Mouse (Mus musculus) heart, embryonic 16.5 days (tissue): Measurements from ENCODE around the gene Tcf7. TPM values are rescaled to one million over a fixed set of nuclear protein-coding genes. Genes with fewer than 3 reads are reported as not detected.
A peak's percentile ranks its signal among the peaks of the same experiment; 100 is the strongest.

ENCODE experiments used
- ATAC-seq: fragments of 200-750 bp; cut with Nextera tagmentation; replicated peaks from 2 replicates; pipeline ENCODE4 v1.8.0; 2017; ENCODE audit warnings: moderate number of reproducible peaks; ENCODE audit not compliant: insufficient read depth, low FRiP score; ENCODE audit errors: extremely low read depth
- H3K27ac ChIP-seq: fragments of 300-500 bp; sonication (generic); 2 replicates; pipeline ENCODE4 v1.5.1; 2014; ENCODE audit warnings: mild to moderate bottlenecking, low read length, control low read depth, moderate library complexity
- H3K27me3 ChIP-seq: fragments of 300-500 bp; sonication (generic); 2 replicates; pipeline ENCODE4 v1.6.1; 2014; ENCODE audit warnings: low read length, mixed read lengths; ENCODE audit not compliant: control insufficient read depth, insufficient read depth
- H3K36me3 ChIP-seq: fragments of 300-500 bp; sonication (generic); 2 replicates; pipeline ENCODE4 v1.6.1; 2014; ENCODE audit not compliant: control insufficient read depth, insufficient read depth
- H3K4me1 ChIP-seq: fragments of 300-500 bp; sonication (generic); 2 replicates; pipeline ENCODE4 v1.6.1; 2014; ENCODE audit warnings: low read length, mixed read lengths; ENCODE audit not compliant: control insufficient read depth, insufficient read depth
- H3K4me2 ChIP-seq: fragments of 300-500 bp; sonication (generic); 2 replicates; pipeline ENCODE4 v1.6.1; 2014; ENCODE audit warnings: low read depth, mild to moderate bottlenecking, control low read depth, low read length
- H3K4me3 ChIP-seq: fragments of 300-500 bp; sonication (generic); 2 replicates; pipeline ENCODE4 v1.5.1; 2014; ENCODE audit warnings: mild to moderate bottlenecking, control low read depth, low read length
- H3K9ac ChIP-seq: fragments of 300-500 bp; sonication (generic); 2 replicates; pipeline ENCODE4 v1.6.1; 2014; ENCODE audit warnings: low read length, control low read depth
- H3K9me3 ChIP-seq: fragments of 300-500 bp; sonication (generic); replicated peaks from 2 replicates; pipeline ENCODE4 v1.6.1; 2016; ENCODE audit warnings: low read length; ENCODE audit not compliant: control insufficient read depth
- WGBS: fragments of 180-500 bp; shearing (Covaris S2); extraction: QIAGEN DNeasy Blood & Tissue Kit; methylation state at CpG from one replicate; pipeline ENCODE4 v1.1.7; 2014; 5-methylcytosine and 5-hydroxymethylcytosine counted together
- polyA plus RNA-seq: library from polyadenylated mRNA; unstranded; fragments of >200 nt; fragmentation: Nextera tagmentation; extraction: Ambion mirVana; gene quantifications from 2 replicates; pipeline ENCODE4 v1.2.1, GENCODE M21; 2015

Tcf7 gene
- polyA plus RNA-seq, 1 experiment from 2014 or later: 65.0 TPM

DNA sequence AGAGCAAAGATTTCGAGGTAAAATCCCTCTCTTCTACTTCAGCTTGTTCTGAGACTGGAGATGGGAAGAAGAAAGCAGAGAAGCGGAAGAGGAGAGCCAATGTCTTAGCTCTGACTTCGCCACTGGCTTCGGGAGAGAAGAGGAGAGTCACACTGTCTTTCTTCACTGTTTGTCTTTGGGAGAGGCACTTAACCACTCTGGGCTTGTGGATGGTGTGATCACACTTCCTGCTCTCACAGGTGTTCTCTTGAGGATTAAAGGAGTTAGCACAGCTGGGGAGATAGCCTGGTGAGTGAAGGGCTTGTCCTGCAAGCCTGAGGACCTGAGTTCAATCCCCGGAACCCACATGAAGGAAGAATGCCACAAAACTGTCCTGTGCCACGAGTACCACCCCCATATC lies 10.1 kb upstream of the Tcf7 start:
- Histone ChIP-seq H3K27me3 (no peaks in the 10 kb centered on the region), H3K27ac (no peak overlapping the region; the same call in 1 of the 2 replicates)
- 71% methylated on average over 6 of the region's 6 CpGs for WGBS

DNA sequence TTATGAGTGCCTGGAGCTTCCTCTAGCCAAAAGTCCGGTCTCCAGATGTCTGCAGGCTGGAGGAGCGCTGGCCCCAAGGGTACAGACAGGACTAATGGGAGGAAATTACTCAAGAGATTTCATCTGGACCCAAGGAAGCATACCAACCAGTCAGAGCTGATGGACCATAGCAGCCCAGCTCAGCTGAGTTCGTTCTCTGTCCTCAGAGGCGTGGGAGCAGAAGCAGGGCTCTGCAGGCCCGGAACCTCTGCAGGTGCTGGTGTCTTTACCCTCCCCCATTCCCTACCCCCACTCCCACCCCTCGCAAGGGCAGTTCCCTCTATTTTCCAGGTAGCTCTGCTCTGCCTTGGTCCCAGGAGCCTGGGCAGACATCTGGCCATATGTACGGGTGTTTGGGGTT lies 9.5 kb upstream of the Tcf7 start:
- Histone ChIP-seq H3K4me3 (no peak overlapping the region), H3K9me3 (no peaks in the 10 kb centered on the region), H3K4me1 (no peaks in the 10 kb centered on the region), H3K36me3 (no peaks in the 10 kb centered on the region), H3K9ac (no peak overlapping the region; the same call in 1 of the 2 replicates), H3K27ac (no peak overlapping the region; the same call in 1 of the 2 replicates), H3K27me3 (no peaks in the 10 kb centered on the region), H3K4me2 (no peak overlapping the region)
- ATAC-seq: no peak
- 63% methylated on average over 7 of the region's 7 CpGs for WGBS

More for the DNA sequence above, 10.1 kb upstream of the Tcf7 start:
- no peak overlapping the region for H3K4me3 ChIP-seq
- H3K9ac ChIP-seq: no peak overlapping the region
- H3K9me3 ChIP-seq: no peaks in the 10 kb centered on the region
- ATAC-seq: 0 out of 2 replicates have a peak, but pooled peaks have one; percentile 16
- no peak overlapping the region for H3K4me2 ChIP-seq
- no peaks in the 10 kb centered on the region for H3K4me1 ChIP-seq
- no peaks in the 10 kb centered on the region for H3K36me3 ChIP-seq

DNA sequence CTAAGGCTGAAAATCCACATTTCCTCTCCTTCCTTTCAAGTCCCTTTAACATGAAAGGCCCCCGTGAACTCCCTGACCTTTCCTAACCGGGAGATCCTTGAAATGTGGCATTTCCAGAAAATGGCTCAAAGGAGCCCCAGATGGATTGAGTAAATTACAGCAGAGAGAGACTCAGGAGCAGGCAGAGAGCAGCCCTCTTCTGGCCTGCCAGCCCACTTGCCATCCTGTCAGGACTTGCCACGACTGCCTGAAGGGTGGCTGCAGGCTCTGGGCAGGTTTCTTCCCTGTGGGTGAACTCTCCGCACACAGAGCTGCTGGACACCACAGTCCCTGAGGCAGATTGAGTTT lies 4.1 kb upstream of the Tcf7 start:
- H3K4me2 ChIP-seq: no peak overlapping the region
- no peak for ATAC-seq
- no peaks in the 10 kb centered on the region for H3K36me3 ChIP-seq
- peaks cover 10% of the 10 kb centered on the region for H3K27me3 ChIP-seq
- H3K4me3 ChIP-seq: no peak overlapping the region
- 48% methylated on average over 4 of the region's 4 CpGs for WGBS
- H3K27ac ChIP-seq: no peak overlapping the region
- peaks cover 15% of the 10 kb centered on the region for H3K4me1 ChIP-seq
- H3K9me3 ChIP-seq: no peaks in the 10 kb centered on the region
- no peak overlapping the region for H3K9ac ChIP-seq

DNA sequence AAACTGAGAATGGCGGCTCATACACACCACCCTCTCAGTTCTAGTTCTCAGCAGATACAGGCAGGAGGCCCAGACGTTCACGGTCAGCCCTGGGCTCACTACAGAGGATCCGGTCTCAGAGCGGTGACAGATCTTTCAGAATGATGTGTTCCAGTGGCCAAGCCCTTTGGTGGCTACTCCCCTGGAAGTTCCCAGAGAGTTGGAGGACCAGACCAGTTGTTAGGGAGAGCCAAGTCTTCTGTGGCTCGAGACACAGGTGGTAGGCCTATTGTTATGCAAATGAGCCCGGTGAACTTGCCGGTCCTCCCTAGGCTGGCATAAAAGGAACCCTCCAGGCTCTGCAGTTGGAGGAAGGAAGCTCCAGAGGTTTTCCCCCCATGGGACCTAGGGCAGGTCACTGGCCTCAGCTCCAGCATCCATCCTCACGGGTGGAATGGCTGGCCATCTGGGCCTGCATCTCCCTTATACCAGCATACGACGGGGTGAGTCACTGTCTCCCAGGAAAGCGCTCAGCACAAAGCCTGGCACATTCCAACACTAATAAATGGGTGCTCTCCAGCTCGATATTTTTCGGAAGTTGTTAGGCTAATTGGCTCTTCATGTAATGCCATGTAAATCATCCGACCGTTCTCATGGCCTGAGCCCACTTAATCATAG lies 3.6 kb upstream of the Tcf7 start:
- H3K4me3 ChIP-seq: no peak overlapping the region

DNA sequence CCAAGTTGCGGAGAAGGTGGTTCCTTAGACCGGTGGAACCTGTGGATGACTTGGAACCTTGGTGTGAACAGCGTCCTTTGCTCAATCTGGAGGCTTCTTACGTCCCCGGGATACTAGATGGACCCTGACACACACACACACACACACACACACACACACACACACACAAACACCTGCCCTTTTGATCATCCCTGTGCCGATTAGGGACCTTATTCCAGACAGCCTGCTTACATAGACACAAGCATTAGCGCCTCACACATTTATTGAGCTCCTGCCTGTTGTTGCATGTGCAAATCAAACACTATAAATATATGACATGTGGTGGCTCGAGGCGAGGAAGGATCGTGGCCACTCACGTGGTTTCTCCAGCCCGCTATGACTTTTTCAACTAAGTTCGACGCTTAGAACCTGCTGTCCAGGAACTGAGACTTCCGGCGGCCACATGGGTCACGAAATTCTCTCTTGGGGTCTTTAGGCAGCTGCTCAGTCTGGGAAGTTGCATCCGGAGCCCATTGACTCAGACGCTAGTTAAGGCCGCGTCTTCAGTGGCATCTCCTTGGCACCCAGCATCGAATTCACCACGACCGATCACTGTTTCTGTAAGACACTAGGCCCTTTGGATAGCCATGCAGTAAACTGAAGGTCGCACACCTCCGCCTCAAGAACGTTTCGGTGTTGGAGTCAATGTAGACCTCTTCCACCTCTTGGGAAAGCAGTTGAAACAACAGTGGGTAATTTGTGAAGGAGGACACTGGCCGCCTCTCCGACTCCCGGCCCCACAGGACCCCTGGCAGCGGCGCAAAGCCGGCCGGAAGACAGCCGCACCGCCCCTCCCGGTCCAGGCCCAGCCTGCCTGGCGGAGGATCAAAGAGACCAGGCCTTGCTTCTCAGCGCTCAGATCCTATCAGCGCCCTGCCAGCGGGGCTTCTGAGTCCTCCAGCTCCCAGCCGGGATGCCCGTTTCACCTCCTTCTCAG lies 1.1 kb upstream of the Tcf7 start:
- WGBS: 9% methylated on average over 44 of the region's 44 CpGs
- Histone ChIP-seq H3K4me1 (peaks cover 15% of the 10 kb centered on the region), H3K27me3 (peaks cover 16% of the 10 kb centered on the region), H3K4me2 (peak overlapping the region; percentile 97), H3K36me3 (no peaks in the 10 kb centered on the region), H3K27ac (no peak overlapping the region), H3K4me3 (peak overlapping the region; percentile 76), H3K9me3 (no peaks in the 10 kb centered on the region), H3K9ac (peak overlapping the region; percentile 21)
- ATAC-seq: peak; percentile 34; the same call in 1 of the 2 replicates

More for the DNA sequence above, 3.6 kb upstream of the Tcf7 start:
- H3K36me3 ChIP-seq: no peaks in the 10 kb centered on the region
- peaks cover 15% of the 10 kb centered on the region for H3K4me1 ChIP-seq
- H3K4me2 ChIP-seq: no peak overlapping the region
- no peak overlapping the region for H3K9ac ChIP-seq
- no peak overlapping the region for H3K27ac ChIP-seq
- H3K27me3 ChIP-seq: peaks cover 14% of the 10 kb centered on the region
- no peaks in the 10 kb centered on the region for H3K9me3 ChIP-seq
- no peak for ATAC-seq
- WGBS: 42% methylated on average over 16 of the region's 16 CpGs

DNA sequence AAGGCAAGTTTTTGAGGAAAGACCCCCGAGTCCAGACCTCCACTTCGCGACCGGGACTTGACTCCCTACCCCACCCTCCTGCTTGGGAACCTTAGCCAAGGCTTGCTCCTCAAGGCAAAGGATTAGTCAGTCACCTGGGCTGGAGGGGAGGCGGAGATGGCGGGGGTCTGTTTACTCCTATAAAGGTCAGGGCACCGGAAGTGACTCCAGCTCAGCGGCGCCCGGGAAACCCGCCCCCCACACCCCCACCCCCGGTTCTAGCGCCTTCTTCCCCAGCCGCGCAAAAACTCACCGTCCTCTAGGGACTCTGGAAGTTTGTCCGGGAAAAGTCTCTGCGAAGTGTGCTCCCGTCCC lies 417 bp downstream of the Tcf7 start:
- no peaks in the 10 kb centered on the region for H3K36me3 ChIP-seq
- H3K27me3 ChIP-seq: peaks cover 16% of the 10 kb centered on the region
- H3K9me3 ChIP-seq: no peaks in the 10 kb centered on the region
- peaks cover 15% of the 10 kb centered on the region for H3K4me1 ChIP-seq
- peak overlapping the region; percentile 76 for H3K4me3 ChIP-seq
- 0 out of 2 replicates have a peak overlapping the region, but pooled peaks have one; percentile 20 for H3K27ac ChIP-seq
- 4% methylated on average over 19 of the region's 19 CpGs for whole genome bisulfite sequencing
- 0 out of 2 replicates have a peak, but pooled peaks have one; percentile 12 for ATAC-seq
- peak overlapping the region; percentile 97 for H3K4me2 ChIP-seq
- H3K9ac ChIP-seq: peak overlapping the region; percentile 81

DNA sequence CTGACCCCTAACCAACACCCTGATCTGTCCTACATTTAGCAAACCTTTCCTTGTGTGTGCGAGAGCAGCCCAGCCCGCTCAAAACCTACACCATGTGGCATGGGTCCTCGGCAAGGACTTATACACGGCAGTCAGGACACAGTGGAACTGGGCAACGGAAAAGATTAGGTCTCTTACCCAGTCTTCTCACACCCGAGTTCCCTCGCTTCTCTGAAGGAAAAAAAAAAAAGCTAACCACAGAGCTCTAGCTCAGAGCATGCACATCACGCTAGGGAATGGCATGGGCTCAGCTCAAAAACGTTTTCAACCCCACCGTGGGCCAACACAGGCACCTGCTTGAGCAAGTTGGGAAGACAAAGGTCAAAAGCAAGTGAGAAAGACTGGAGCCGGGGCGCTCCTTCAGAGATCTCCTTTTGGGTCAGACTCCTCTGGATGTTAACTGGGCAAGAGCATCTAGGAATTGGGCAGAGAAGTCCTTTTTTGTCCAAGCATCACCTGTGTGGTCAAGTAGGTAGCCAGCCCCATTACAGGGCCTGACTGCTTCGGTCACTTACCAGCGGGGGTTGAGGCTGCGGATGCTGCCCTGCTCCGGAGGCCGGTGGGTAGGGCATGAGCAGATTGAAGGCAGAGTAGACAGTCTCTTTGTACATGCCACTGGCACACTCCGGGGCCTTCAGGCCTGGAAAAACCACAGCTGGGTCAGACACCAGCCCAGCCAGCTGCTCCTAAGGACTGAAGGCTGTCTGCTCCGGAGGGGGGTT lies 1.1 kb downstream of the Tcf7 start:
- no peaks in the 10 kb centered on the region for H3K36me3 ChIP-seq
- H3K4me2 ChIP-seq: peak overlapping the region; percentile 97; the same call in 1 of the 2 replicates
- H3K27me3 ChIP-seq: peaks cover 16% of the 10 kb centered on the region
- H3K4me1 ChIP-seq: peaks cover 15% of the 10 kb centered on the region
- no peak for ATAC-seq
- peak overlapping the region; percentile 76 for H3K4me3 ChIP-seq
- H3K9me3 ChIP-seq: no peaks in the 10 kb centered on the region
- no peak overlapping the region; the same call in 1 of the 2 replicates for H3K27ac ChIP-seq
- peak overlapping the region; percentile 81; the same call in 1 of the 2 replicates for H3K9ac ChIP-seq
- 67% methylated on average over 19 of the region's 19 CpGs for WGBS

DNA sequence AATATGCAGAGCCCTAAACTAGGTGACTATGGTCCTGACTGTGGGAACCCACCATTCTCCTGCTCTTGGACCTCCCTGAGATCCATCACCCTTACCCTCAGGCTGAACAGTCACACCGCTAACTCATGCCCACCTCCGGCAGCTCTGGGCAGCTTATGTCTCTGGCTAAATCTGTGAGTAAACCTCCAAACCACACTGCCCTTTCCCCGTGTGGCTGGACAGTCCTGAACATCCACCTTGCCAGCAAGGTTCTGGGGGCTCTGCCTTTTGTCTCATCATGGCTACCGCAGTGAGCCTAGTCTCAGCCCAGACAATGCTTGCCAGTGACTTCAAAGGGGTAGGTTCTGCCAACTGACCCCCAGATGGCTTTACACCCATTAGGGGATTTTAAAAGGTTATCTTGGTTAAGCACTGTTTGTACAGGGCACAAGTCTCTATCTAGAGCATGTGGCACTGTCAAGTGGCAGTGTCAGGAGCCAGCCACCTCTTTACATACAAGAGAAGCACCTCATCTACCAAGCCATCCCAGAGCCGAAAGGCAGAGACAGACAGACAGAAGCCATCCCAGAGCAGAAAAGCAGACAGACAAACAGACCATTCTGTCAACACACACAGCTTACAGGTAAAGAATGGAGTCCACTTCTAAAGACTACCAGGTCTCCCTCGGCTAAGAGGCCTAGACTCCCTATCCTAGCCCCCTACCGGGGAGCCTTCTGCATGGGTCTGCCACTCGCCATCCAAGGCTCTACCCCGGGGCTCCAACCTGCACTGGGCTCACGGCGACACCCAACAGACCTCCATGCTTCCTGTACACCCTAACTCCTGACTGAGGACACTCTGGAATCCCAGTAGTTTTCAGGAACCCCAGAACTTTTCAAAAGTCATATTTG lies 2.0 kb downstream of the Tcf7 start:
- no peak for ATAC-seq
- WGBS: 89% methylated on average over 11 of the region's 11 CpGs
- no peaks in the 10 kb centered on the region for H3K36me3 ChIP-seq
- 0 out of 2 replicates have a peak overlapping the region, but pooled peaks have one; percentile 11 for H3K4me2 ChIP-seq
- H3K4me1 ChIP-seq: peaks cover 15% of the 10 kb centered on the region
- H3K9ac ChIP-seq: peak overlapping the region; percentile 14; the same call in 1 of the 2 replicates
- peak overlapping the region; percentile 76 for H3K4me3 ChIP-seq
- H3K27me3 ChIP-seq: peaks cover 16% of the 10 kb centered on the region
- H3K9me3 ChIP-seq: no peaks in the 10 kb centered on the region
- peak overlapping the region; percentile 12; the same call in 1 of the 2 replicates for H3K27ac ChIP-seq
